Mouse (Mus musculus): Measurements from ENCODE around the gene Slc6a16.

Slc6a16 gene

GRCm38 (mm10) chr7:45240633-45241388 lies at the start of gene Slc6a16:
Gene Slc6a16 (plus strand): TSS chr7:45241085.
- peak; percentile 92 for DNase-seq

GRCm38 (mm10) chr7:45191161-45191560 lies 49.7 kb upstream of the Slc6a16 start:
- DNase-seq = no peak

GRCm38 (mm10) chr7:45191803-45192363 lies 49.0 kb upstream of the Slc6a16 start:
- DNase-seq = no peak

- DNase-seq = no peak
Observed at GRCm38 (mm10) chr7:45192585-45193310, 48.1 kb upstream of the Slc6a16 start.

GRCm38 (mm10) chr7:45193406-45193805 lies 47.5 kb upstream of the Slc6a16 start:
- no peak for DNase-seq

- no peak for DNase-seq
Observed at GRCm38 (mm10) chr7:45193871-45194785, 46.8 kb upstream of the Slc6a16 start.

- no peak for DNase-seq
Observed at GRCm38 (mm10) chr7:45195341-45196175, 45.3 kb upstream of the Slc6a16 start.

- no peak for DNase-seq
Observed at GRCm38 (mm10) chr7:45196176-45196535, 44.7 kb upstream of the Slc6a16 start.

- no peak for DNase-seq
Observed at GRCm38 (mm10) chr7:45196994-45197393, 43.9 kb upstream of the Slc6a16 start.

GRCm38 (mm10) chr7:45198435-45198834 lies 42.5 kb upstream of the Slc6a16 start:
- DNase-seq = peak; percentile 94

- DNase-seq = no peak
Observed at GRCm38 (mm10) chr7:45198961-45199360, 41.9 kb upstream of the Slc6a16 start.

GRCm38 (mm10) chr7:45202654-45203053 lies 38.2 kb upstream of the Slc6a16 start:
- DNase-seq = no peak

- DNase-seq = peak; percentile 99
Observed at GRCm38 (mm10) chr7:45204380-45205143, 36.3 kb upstream of the Slc6a16 start, which contains the start of gene Ccdc155. Gene Ccdc155 (minus strand): TSS chr7:45204892.

- DNase-seq = no peak
Observed at GRCm38 (mm10) chr7:45208260-45208659, 32.6 kb upstream of the Slc6a16 start.

GRCm38 (mm10) chr7:45211070-45211469 lies 29.8 kb upstream of the Slc6a16 start:
- no peak for DNase-seq

GRCm38 (mm10) chr7:45211851-45212251 lies 29.0 kb upstream of the Slc6a16 start, which contains the start of gene Dkkl1:
Gene Dkkl1 (minus strand): TSS chr7:45212147.
- DNase-seq = no peak

- no peak for DNase-seq
Observed at GRCm38 (mm10) chr7:45212356-45212755, 28.5 kb upstream of the Slc6a16 start.

GRCm38 (mm10) chr7:45213708-45214107 lies 27.2 kb upstream of the Slc6a16 start:
- DNase-seq = no peak

GRCm38 (mm10) chr7:45215673-45216441 lies 25.0 kb upstream of the Slc6a16 start, which contains the start of gene Tead2:
Gene Tead2 (plus strand): TSS chr7:45215753.
- DNase-seq = peak; percentile 96

All from heart, adult 11 months (tissue).